Mouse (Mus musculus): ENCODE measurements around the gene Onecut3. TPM values are rescaled to one million over a fixed set of nuclear protein-coding genes. Genes with fewer than 3 reads are reported as not detected.

The Onecut3 gene
- polyA plus RNA-seq, 1 experiment from 2014 or later = not detected

DNA sequence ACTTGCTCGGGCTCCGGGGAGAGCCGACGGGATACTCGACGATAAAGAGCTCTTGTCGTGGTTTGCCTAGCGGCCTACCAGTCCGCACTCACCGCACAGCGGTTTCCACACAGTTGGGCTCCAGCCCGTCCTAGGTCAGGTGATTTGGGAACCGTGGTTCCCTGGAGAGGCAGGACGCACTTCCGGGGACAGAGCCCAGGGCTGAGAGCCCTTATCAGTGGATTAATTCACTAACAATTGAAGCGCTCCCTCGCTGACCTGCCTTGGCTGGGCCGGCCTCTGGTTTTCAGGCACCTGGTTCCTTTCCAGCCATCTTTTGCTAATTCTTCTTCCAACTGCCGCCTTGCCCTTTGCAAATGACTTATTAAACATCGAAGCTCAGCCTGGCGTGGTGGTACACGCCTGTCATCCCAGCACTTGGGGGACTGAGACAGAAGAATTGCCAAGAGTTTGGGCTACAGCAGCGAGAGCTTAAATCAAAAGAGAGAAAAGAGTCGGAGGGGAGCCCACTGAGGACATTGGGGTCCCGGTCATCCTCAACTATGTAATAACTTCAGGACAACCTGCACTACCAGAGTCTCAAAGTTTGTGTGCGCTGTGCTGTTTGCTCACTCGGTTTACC, 9.1 kb downstream of the Onecut3 start:
- Histone ChIP-seq H3K4me2 (peak overlapping the region; percentile 49), H3K9me3 (replicated peaks) (no peaks in the 10 kb centered on the region), H3K4me1 (replicated peaks) (peaks cover 14% of the 10 kb centered on the region), H3K4me3 (peak overlapping the region; percentile 25), H3K27me3 (replicated peaks) (peaks cover 91% of the 10 kb centered on the region), H3K27ac (ENCODE audit: poor library complexity, severe bottlenecking) (no peak overlapping the region), H3K9ac (peak overlapping the region; percentile 26; the same call in 1 of the 2 replicates), H3K36me3 (no peaks in the 10 kb centered on the region)
- 2% methylated on average over 27 of the region's 27 CpGs for WGBS
- no peak for ATAC-seq (ENCODE audit: insufficient number of reproducible peaks, low FRiP score)

DNA sequence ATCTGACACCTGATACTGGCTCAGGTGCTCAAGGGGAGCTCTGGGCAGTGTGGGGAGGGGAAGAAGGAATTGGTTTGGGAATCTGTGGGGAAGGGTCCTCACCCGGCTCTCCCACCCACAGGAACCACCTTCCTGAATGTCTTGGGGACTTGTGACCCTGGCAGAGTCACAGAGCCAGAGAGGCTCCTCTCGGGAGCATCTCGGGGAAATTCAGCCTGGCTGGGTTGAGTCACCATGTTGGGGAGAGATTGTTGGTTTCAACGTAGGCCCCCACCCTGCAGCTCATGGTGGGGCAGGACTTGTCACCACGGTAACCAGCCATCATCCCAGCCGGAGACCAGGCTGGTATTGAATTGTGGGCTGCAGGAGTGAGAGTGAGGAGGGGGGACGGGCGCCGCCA, 10.1 kb downstream of the Onecut3 start:
- ATAC-seq (ENCODE audit: insufficient number of reproducible peaks, low FRiP score) = no peak
- no peak overlapping the region for H3K4me3 ChIP-seq

DNA sequence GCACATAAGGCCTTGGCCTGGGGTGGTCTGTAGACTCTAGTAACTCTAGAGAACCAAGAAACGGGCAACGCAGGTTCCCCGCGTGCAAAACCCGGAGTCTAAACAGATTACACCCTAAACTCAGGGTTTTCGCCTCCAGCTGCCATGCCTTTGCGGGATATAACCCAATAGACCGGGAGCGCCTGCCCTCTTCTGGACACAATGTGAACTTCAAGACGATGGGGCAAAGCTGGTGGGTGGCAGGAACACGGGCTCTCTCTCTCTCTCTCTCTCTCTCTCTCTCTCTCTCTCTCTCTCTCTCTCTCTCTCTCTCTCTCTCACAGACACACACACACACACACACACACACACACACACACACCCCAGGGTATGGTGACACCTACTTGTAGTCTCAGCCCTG, 11.6 kb downstream of the Onecut3 start:
- Histone ChIP-seq H3K36me3 (no peaks in the 10 kb centered on the region), H3K4me3 (no peak overlapping the region), H3K27me3 (replicated peaks) (peaks cover 76% of the 10 kb centered on the region), H3K27ac (ENCODE audit: poor library complexity, severe bottlenecking) (no peak overlapping the region), H3K9me3 (replicated peaks) (no peaks in the 10 kb centered on the region), H3K4me1 (replicated peaks) (peaks cover 21% of the 10 kb centered on the region), H3K9ac (no peak overlapping the region), H3K4me2 (no peak overlapping the region)
- 2% methylated on average over 11 of the region's 11 CpGs for WGBS
- ATAC-seq (ENCODE audit: insufficient number of reproducible peaks, low FRiP score) = no peak

More for the DNA sequence above, 10.1 kb downstream of the Onecut3 start:
- H3K4me2 ChIP-seq = no peak overlapping the region
- under 1% methylated on average over 9 of the region's 9 CpGs for WGBS
- no peaks in the 10 kb centered on the region for H3K9me3 ChIP-seq (replicated peaks)
- peaks cover 18% of the 10 kb centered on the region for H3K4me1 ChIP-seq (replicated peaks)
- H3K27ac ChIP-seq (ENCODE audit: poor library complexity, severe bottlenecking) = no peak overlapping the region
- peaks cover 87% of the 10 kb centered on the region for H3K27me3 ChIP-seq (replicated peaks)
- 0 out of 2 replicates have a peak overlapping the region, but pooled peaks have one; percentile 31 for H3K9ac ChIP-seq
- no peaks in the 10 kb centered on the region for H3K36me3 ChIP-seq

DNA sequence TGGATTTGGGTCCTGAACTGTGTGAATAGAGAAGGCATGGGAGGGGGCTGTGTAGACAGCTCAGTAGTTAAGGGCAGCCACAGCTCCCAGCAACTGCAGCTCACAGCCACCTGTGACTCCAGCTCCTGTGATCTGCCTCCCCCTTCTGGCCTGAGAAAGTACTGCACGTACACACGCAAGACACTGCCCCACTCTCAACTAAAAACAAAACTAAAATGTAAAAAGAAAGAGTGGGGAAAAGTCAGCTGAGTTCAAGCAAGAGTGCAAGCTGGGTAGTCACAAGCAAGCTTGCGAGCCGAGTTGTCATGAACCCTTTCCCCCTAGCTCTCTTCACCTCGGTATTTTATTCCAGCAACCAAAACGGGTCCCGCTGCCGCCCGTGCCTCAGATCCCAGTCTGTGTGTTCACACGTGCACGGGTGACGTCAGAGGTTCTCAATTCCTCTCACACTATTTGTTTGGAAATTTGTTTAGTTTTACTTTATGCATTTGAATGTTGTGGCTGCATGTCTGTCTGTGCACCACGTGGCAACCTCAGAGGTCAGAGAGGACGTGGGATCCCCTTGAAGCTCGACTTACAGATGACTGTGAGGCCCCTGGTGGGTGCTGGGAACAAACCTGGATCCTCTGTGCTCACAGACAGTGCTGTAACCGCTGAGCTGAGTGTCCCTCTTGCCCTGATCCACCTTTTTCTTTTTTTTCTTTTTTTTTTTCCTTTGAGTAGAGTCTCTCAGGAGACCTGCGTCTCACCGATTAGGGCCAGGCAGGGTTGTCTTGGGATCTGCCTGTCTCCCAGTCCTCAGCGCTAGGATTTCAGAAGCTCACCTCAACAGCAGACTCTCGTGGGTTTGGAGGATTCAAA, 15.0 kb downstream of the Onecut3 start:
- WGBS = 7% methylated on average over 20 of the region's 20 CpGs
- peak overlapping the region; percentile 75 for H3K4me2 ChIP-seq
- no peaks in the 10 kb centered on the region for H3K9me3 ChIP-seq (replicated peaks)
- H3K4me1 ChIP-seq (replicated peaks) = peaks cover 18% of the 10 kb centered on the region
- peak overlapping the region; percentile 41 for H3K4me3 ChIP-seq
- no peak overlapping the region for H3K27ac ChIP-seq (ENCODE audit: poor library complexity, severe bottlenecking)
- H3K36me3 ChIP-seq = no peaks in the 10 kb centered on the region
- peak overlapping the region; percentile 59; the same call in 1 of the 2 replicates for H3K9ac ChIP-seq
- peak; percentile 29 for ATAC-seq (ENCODE audit: insufficient number of reproducible peaks, low FRiP score)
- peaks cover 69% of the 10 kb centered on the region for H3K27me3 ChIP-seq (replicated peaks)

DNA sequence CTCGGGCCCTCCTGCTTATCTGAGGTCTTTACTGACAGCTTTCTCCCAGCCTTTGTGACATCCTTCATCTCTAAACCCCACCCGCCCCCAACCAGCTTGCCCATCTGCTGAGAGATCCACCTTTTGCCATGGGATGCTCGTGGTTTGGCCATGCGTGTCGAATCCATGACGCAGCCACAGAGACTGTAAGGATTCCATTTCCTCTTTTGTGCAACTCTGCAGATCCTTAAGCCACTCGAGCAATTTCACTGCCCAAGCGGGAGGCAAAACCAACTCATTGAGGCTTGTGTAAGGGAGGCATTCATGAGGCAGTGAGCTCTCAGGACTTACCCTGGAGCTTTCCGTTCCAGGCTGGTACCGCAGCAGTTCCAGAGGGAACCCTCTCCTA, 15.6 kb downstream of the Onecut3 start:
- WGBS = 49% methylated on average over 10 of the region's 10 CpGs
- Histone ChIP-seq H3K27ac (ENCODE audit: poor library complexity, severe bottlenecking) (no peak overlapping the region), H3K4me2 (peak overlapping the region; percentile 75; the same call in 1 of the 2 replicates), H3K4me1 (replicated peaks) (peaks cover 18% of the 10 kb centered on the region), H3K9ac (no peak overlapping the region), H3K36me3 (no peaks in the 10 kb centered on the region), H3K27me3 (replicated peaks) (peaks cover 69% of the 10 kb centered on the region), H3K4me3 (no peak overlapping the region), H3K9me3 (replicated peaks) (no peaks in the 10 kb centered on the region)
- ATAC-seq (ENCODE audit: insufficient number of reproducible peaks, low FRiP score) = no peak

DNA sequence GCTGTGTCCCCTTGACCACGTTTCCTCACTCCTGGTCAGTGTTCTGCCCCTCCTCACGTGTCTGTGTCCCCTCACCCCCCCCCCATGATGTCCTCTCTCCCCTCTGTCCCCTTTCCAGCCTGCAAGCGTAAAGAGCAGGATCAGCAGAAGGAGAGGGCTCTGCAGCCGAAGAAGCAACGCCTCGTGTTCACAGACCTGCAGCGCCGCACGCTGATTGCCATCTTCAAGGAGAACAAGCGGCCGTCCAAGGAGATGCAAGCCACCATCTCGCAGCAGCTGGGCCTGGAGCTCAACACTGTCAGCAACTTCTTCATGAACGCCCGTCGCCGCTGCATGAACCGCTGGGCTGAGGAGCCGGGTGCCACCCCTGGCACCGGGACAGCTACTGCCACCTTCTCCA, 19.1 kb downstream of the Onecut3 start:
- Histone ChIP-seq H3K9ac (peak overlapping the region; percentile 60; the same call in 1 of the 2 replicates), H3K9me3 (replicated peaks) (no peaks in the 10 kb centered on the region), H3K4me2 (peak overlapping the region; percentile 35), H3K36me3 (no peaks in the 10 kb centered on the region), H3K27me3 (replicated peaks) (peaks cover 53% of the 10 kb centered on the region), H3K4me3 (0 out of 2 replicates have a peak overlapping the region, but pooled peaks have one; percentile 1), H3K4me1 (replicated peaks) (peaks cover 18% of the 10 kb centered on the region), H3K27ac (ENCODE audit: poor library complexity, severe bottlenecking) (no peak overlapping the region)
- ATAC-seq (ENCODE audit: insufficient number of reproducible peaks, low FRiP score) = no peak
- WGBS = 7% methylated on average over 19 of the region's 19 CpGs

DNA sequence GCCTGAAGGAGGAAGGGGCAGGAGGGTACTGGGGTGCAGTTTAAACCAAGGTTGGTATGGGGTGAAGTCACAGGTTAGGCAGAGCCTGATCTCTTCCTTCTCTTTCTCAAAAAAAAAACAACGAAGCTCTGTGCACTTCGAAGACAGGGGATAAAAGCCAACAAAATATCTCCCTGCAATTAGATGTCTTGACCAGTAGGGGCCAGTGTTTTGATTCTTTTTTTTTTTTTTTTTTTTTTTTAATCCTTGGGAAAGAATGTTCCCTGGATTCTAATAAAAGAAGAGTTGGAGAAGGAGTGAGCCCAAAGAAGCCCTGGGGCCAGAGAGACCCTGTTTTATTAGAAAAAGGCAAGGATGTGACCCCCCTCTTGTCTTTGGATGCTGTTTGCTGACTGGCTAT, 24.7 kb downstream of the Onecut3 start:
- ATAC-seq (ENCODE audit: insufficient number of reproducible peaks, low FRiP score) = no peak
- no peaks in the 10 kb centered on the region for H3K36me3 ChIP-seq
- peaks cover 7% of the 10 kb centered on the region; the same call in 1 of the 2 replicates for H3K9me3 ChIP-seq (replicated peaks)
- H3K27me3 ChIP-seq (replicated peaks) = peaks cover 22% of the 10 kb centered on the region
- no peak overlapping the region for H3K9ac ChIP-seq
- H3K4me2 ChIP-seq = no peak overlapping the region
- no peak overlapping the region for H3K4me3 ChIP-seq
- H3K27ac ChIP-seq (ENCODE audit: poor library complexity, severe bottlenecking) = no peak overlapping the region
- H3K4me1 ChIP-seq (replicated peaks) = peaks cover 3% of the 10 kb centered on the region; the same call in 1 of the 2 replicates
- WGBS = 59% methylated on average over 2 of the region's 2 CpGs

DNA sequence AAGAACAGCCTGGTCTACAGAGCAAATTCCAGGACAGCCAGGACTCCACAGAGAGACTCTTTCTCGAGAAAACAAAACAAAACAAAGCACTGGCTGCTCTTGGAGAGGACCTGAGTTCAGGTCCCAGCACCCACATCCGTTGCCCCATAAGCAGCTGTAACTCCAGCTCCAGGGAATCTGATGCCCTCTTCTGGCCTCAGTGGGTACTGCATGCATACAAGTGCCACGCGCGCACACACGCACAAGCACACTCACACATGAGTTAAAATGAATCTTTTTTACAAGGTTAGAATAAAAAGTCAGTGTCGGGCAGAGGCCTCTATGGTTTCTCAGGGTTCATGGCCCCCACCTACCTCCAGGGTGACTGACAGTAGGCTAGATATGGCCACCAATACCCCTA, 28.7 kb downstream of the Onecut3 start:
- ATAC-seq (ENCODE audit: insufficient number of reproducible peaks, low FRiP score) = no peak

DNA sequence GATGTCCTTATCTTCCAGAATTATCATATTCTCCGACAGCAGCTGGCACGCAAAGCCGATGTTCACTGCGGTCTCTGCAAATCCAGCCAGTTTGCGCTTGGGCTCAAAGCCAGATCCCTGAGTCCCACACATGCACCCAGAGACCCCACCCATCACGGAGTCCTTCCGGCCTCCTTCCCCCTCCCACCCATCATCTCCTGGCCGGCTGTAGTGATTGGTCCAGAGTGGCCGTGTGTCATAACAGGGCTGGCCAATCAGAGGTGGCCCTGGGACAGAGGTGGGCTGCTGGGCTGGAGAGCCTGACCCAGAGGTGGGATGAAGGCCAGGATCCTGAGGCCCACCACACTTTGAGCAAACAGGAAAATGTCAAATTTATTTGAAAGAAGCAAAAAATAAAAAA, 31.5 kb downstream of the Onecut3 start:
- H3K27me3 ChIP-seq (replicated peaks) = peaks cover 21% of the 10 kb centered on the region
- peak; percentile 46; the same call in 1 of the 2 replicates for ATAC-seq (ENCODE audit: insufficient number of reproducible peaks, low FRiP score)
- no peak overlapping the region for H3K27ac ChIP-seq (ENCODE audit: poor library complexity, severe bottlenecking)
- H3K9me3 ChIP-seq (replicated peaks) = peaks cover 7% of the 10 kb centered on the region; the same call in 1 of the 2 replicates
- no peak overlapping the region for H3K9ac ChIP-seq
- peak overlapping the region; percentile 6; the same call in 1 of the 2 replicates for H3K4me2 ChIP-seq
- no peaks in the 10 kb centered on the region for H3K36me3 ChIP-seq
- no peak overlapping the region for H3K4me3 ChIP-seq
- H3K4me1 ChIP-seq (replicated peaks) = no peaks in the 10 kb centered on the region
- WGBS = 21% methylated on average over 9 of the region's 9 CpGs

More for the DNA sequence above, 28.7 kb downstream of the Onecut3 start:
- Histone ChIP-seq H3K4me1 (replicated peaks) (no peaks in the 10 kb centered on the region), H3K4me3 (no peak overlapping the region), H3K4me2 (no peak overlapping the region), H3K9ac (no peak overlapping the region), H3K36me3 (no peaks in the 10 kb centered on the region), H3K27ac (ENCODE audit: poor library complexity, severe bottlenecking) (no peak overlapping the region), H3K9me3 (replicated peaks) (peaks cover 7% of the 10 kb centered on the region; the same call in 1 of the 2 replicates), H3K27me3 (replicated peaks) (peaks cover 13% of the 10 kb centered on the region; the same call in 1 of the 2 replicates)
- 90% methylated on average over 7 of the region's 7 CpGs for WGBS

DNA sequence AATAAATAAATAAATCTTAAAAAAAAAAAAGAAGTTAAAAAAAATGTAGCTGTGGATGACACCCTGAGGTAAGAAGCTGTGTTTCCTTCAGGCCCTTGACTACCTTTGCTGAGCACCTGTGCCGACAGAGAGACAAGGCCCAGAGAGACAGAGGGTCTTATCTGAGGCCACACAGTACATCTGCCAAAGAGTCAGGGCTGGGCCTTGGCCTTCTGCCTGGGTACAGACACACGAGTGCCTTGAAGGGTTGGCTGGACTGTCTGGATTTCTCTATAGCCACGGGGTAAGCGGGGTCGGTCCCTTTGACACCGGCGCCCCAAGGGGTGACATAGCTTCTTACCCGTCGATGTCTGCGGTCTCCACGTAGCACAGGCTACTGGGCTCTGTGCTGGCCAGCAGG, 38.1 kb downstream of the Onecut3 start:
- Histone ChIP-seq H3K4me1 (replicated peaks) (peaks cover 17% of the 10 kb centered on the region), H3K9ac (no peak overlapping the region), H3K4me3 (no peak overlapping the region), H3K9me3 (replicated peaks) (no peaks in the 10 kb centered on the region), H3K27ac (ENCODE audit: poor library complexity, severe bottlenecking) (no peak overlapping the region), H3K4me2 (no peak overlapping the region), H3K27me3 (replicated peaks) (peaks cover 43% of the 10 kb centered on the region), H3K36me3 (no peaks in the 10 kb centered on the region)
- WGBS = 82% methylated on average over 11 of the region's 11 CpGs
- ATAC-seq (ENCODE audit: insufficient number of reproducible peaks, low FRiP score) = no peak

DNA sequence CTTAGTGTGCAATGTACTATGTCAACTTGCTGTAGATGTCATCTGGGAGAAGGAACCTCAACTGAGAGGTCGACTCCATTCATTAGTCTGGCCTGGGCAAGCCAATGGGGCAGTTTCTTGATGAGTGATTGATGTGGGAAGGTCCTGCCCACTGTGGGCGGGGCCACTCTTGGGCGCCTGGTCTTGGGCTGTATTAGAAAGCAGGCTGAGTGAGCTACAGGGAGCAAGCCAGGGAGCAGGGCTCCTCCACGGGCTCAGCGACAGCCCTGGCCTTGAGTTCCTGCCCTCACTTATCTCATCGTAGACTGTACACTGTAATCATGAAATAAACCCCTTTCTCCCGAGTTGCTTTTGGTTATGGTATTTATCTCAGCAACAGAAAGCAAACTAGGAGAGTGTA, 39.1 kb downstream of the Onecut3 start:
- peaks cover 45% of the 10 kb centered on the region for H3K27me3 ChIP-seq (replicated peaks)
- WGBS = 10% methylated on average over 7 of the region's 7 CpGs
- no peak overlapping the region for H3K4me3 ChIP-seq
- no peaks in the 10 kb centered on the region for H3K9me3 ChIP-seq (replicated peaks)
- H3K27ac ChIP-seq (ENCODE audit: poor library complexity, severe bottlenecking) = no peak overlapping the region
- H3K4me2 ChIP-seq = no peak overlapping the region
- H3K36me3 ChIP-seq = no peaks in the 10 kb centered on the region
- peaks cover 18% of the 10 kb centered on the region for H3K4me1 ChIP-seq (replicated peaks)
- H3K9ac ChIP-seq = no peak overlapping the region
- no peak for ATAC-seq (ENCODE audit: insufficient number of reproducible peaks, low FRiP score)

Data from heart, embryonic 12.5 days (tissue).